Mouse (Mus musculus): ENCODE measurements around the gene Kifc3. TPM values are rescaled to one million over a fixed set of nuclear protein-coding genes. Genes with fewer than 3 reads are reported as not detected.

The Kifc3 gene
- polyA plus RNA-seq (2012): not detected in 2 replicates

- no peak for TF ChIP-seq GATA1 (IDR thresholded peaks at IDR 0.05; ENCODE audit: low read length)
Measured at GRCm38 (mm10) chr8:95202649-95203275, at the start of gene Kifc3. Gene Kifc3 (minus strand): TSS chr8:95202812.

GRCm38 (mm10) chr8:95252056-95252455, 49.4 kb upstream of the Kifc3 start:
- no peak for TF ChIP-seq GATA1 (IDR thresholded peaks at IDR 0.05; ENCODE audit: low read length)

- no peak for TF ChIP-seq GATA1 (IDR thresholded peaks at IDR 0.05; ENCODE audit: low read length)
Measured at GRCm38 (mm10) chr8:95249847-95250246, 47.2 kb upstream of the Kifc3 start.

GRCm38 (mm10) chr8:95247277-95247676, 44.7 kb upstream of the Kifc3 start:
- TF ChIP-seq GATA1 (IDR thresholded peaks at IDR 0.05; ENCODE audit: low read length): no peak

- TF ChIP-seq GATA1 (IDR thresholded peaks at IDR 0.05; ENCODE audit: low read length): no peak
Measured at GRCm38 (mm10) chr8:95245180-95245579, 42.6 kb upstream of the Kifc3 start.

- no peak for TF ChIP-seq GATA1 (IDR thresholded peaks at IDR 0.05; ENCODE audit: low read length)
Measured at GRCm38 (mm10) chr8:95243853-95244252, 41.2 kb upstream of the Kifc3 start.

GRCm38 (mm10) chr8:95242826-95243571, 40.4 kb upstream of the Kifc3 start:
- TF ChIP-seq GATA1 (IDR thresholded peaks at IDR 0.05; ENCODE audit: low read length): no peak

GRCm38 (mm10) chr8:95242099-95242825, 39.6 kb upstream of the Kifc3 start:
- TF ChIP-seq GATA1 (IDR thresholded peaks at IDR 0.05; ENCODE audit: low read length): no peak

- TF ChIP-seq GATA1 (IDR thresholded peaks at IDR 0.05; ENCODE audit: low read length): no peak
Measured at GRCm38 (mm10) chr8:95235683-95236082, 33.1 kb upstream of the Kifc3 start.

GRCm38 (mm10) chr8:95227151-95227468, 24.5 kb upstream of the Kifc3 start:
- TF ChIP-seq GATA1 (IDR thresholded peaks at IDR 0.05; ENCODE audit: low read length): no peak

GRCm38 (mm10) chr8:95226251-95227150, 23.9 kb upstream of the Kifc3 start:
- no peak for TF ChIP-seq GATA1 (IDR thresholded peaks at IDR 0.05; ENCODE audit: low read length)

GRCm38 (mm10) chr8:95223969-95224368, 21.4 kb upstream of the Kifc3 start:
- TF ChIP-seq GATA1 (IDR thresholded peaks at IDR 0.05; ENCODE audit: low read length): no peak

- TF ChIP-seq GATA1 (IDR thresholded peaks at IDR 0.05; ENCODE audit: low read length): no peak
Measured at GRCm38 (mm10) chr8:95221045-95221444, 18.4 kb upstream of the Kifc3 start.

GRCm38 (mm10) chr8:95220571-95220998, 18.0 kb upstream of the Kifc3 start:
- no peak for TF ChIP-seq GATA1 (IDR thresholded peaks at IDR 0.05; ENCODE audit: low read length)

- no peak for TF ChIP-seq GATA1 (IDR thresholded peaks at IDR 0.05; ENCODE audit: low read length)
Measured at GRCm38 (mm10) chr8:95219623-95220022, 17.0 kb upstream of the Kifc3 start.

Measured in G1E-ER4 (cell line).